Mouse (Mus musculus): ENCODE measurements around the gene Tmbim1. TPM values are rescaled to one million over a fixed set of nuclear protein-coding genes. Genes with fewer than 3 reads are reported as not detected.
"Not testable (repeated sequence)": the region's sequence is repeated elsewhere in the genome, so short reads cannot be mapped to it uniquely, and the experiment has no call there.

Gene Tmbim1
- polyA plus RNA-seq, 1 experiment from 2014 or later: 7.1 TPM

DNA sequence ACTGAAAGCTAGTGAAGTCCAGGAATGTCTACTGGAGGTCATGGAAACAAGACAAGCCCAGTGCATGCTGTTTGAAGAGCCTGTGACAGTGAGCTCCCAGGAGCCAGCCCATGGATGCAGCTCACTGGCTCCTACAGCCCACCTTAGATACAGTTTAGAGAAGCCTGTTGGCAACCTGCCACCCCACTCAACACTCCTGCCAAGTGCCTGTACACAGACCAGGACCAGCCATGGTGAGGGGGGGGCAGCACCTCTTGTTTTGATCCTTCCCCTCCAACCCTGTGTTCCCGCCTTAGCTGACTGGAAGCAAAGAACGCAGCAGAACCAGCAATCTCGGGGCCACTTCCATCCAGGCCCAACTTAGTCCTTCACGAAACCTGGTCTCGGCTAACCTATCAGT, 15.3 kb downstream of the Tmbim1 start:
- no peak overlapping the region for H3K4me3 ChIP-seq (replicated peaks)
- no peaks in the 10 kb centered on the region for H3K9me3 ChIP-seq
- no peak overlapping the region for H3K4me2 ChIP-seq (replicated peaks)
- no peak for ATAC-seq
- H3K27ac ChIP-seq: no peak overlapping the region
- peaks cover 21% of the 10 kb centered on the region for H3K4me1 ChIP-seq (replicated peaks)
- H3K9ac ChIP-seq (replicated peaks): no peak overlapping the region
- 91% methylated on average over 5 of the region's 5 CpGs for WGBS
- H3K36me3 ChIP-seq: peaks cover 33% of the 10 kb centered on the region
- H3K27me3 ChIP-seq: no peaks in the 10 kb centered on the region

DNA sequence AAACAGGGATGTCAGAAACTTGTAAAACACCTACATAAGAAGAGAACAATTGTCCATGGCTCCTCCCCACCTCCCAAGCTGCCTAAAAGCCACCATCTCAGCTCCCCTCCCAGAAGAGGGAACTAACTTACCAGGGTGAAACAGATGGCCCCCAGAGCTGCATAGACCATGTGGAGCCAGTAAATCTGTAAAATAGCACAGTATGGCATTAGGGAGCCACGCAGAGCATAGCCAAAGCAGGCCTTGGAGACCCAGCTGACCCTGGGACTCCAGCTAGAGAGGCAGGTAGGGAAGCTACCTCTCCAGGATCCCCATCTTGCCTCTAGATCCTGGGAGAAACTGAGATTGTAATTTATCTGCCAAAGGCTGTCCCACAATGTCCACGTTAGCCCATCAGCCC, 15.7 kb downstream of the Tmbim1 start:
- ATAC-seq: no peak
- Histone ChIP-seq H3K36me3 (peaks cover 33% of the 10 kb centered on the region), H3K27me3 (no peaks in the 10 kb centered on the region), H3K4me1 (replicated peaks) (peaks cover 17% of the 10 kb centered on the region), H3K4me2 (replicated peaks) (no peak overlapping the region), H3K4me3 (replicated peaks) (no peak overlapping the region), H3K27ac (no peak overlapping the region), H3K9me3 (no peaks in the 10 kb centered on the region), H3K9ac (replicated peaks) (no peak overlapping the region)
- 88% methylated on average over 2 of the region's 2 CpGs for WGBS

DNA sequence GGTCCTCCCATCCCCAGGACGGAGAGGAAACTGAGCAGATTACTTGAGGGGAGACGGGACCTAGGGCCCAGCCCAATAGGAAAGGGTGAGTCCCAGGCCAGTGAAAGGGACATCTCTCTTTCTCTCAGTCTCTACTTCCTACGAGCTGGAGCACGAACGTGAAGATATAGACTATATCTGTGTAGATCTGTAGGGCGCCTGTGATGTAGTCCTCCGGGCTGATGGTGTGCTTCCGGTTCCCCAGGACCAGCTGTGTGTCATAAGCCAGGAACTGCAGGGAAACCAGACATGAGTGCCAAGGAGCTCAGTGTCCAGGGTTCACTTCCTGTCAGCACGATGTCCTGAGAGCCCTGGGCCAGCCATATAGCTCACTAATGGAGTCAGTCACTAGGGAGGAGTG, 16.2 kb downstream of the Tmbim1 start:
- Histone ChIP-seq H3K36me3 (peaks cover 32% of the 10 kb centered on the region), H3K4me1 (replicated peaks) (peaks cover 17% of the 10 kb centered on the region), H3K4me2 (replicated peaks) (no peak overlapping the region), H3K4me3 (replicated peaks) (no peak overlapping the region), H3K9me3 (no peaks in the 10 kb centered on the region), H3K9ac (replicated peaks) (0 out of 2 replicates have a peak overlapping the region, but pooled peaks have one; percentile 14), H3K27ac (no peak overlapping the region), H3K27me3 (no peaks in the 10 kb centered on the region)
- ATAC-seq: no peak
- whole genome bisulfite sequencing: 94% methylated on average over 9 of the region's 9 CpGs

DNA sequence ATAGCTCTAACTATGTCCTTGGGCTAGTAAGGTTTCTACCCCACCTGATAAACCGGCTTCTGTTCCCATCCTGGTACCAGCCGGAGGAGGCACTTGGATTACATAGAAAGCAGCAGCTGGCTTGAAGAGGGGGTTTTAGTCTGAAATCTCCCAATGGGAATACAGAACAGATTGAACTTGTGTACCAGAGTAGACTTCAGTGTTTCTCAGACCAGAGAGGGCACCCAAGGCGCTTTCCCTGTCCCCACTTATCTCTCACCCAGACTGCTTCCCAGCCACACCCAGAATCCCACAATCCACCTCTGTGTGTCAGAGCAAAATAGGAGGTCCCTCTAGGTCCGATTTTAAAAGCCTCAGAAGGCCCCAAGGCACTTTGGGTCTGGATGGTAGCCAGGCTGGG, 17.1 kb downstream of the Tmbim1 start:
- H3K4me2 ChIP-seq (replicated peaks): no peak overlapping the region
- no peaks in the 10 kb centered on the region for H3K9me3 ChIP-seq
- H3K36me3 ChIP-seq: peaks cover 29% of the 10 kb centered on the region
- H3K4me1 ChIP-seq (replicated peaks): peaks cover 24% of the 10 kb centered on the region
- no peak overlapping the region for H3K4me3 ChIP-seq (replicated peaks)
- H3K27me3 ChIP-seq: no peaks in the 10 kb centered on the region
- H3K9ac ChIP-seq (replicated peaks): 0 out of 2 replicates have a peak overlapping the region, but pooled peaks have one; percentile 14
- no peak overlapping the region for H3K27ac ChIP-seq
- ATAC-seq: no peak
- 78% methylated on average over 4 of the region's 4 CpGs for WGBS

DNA sequence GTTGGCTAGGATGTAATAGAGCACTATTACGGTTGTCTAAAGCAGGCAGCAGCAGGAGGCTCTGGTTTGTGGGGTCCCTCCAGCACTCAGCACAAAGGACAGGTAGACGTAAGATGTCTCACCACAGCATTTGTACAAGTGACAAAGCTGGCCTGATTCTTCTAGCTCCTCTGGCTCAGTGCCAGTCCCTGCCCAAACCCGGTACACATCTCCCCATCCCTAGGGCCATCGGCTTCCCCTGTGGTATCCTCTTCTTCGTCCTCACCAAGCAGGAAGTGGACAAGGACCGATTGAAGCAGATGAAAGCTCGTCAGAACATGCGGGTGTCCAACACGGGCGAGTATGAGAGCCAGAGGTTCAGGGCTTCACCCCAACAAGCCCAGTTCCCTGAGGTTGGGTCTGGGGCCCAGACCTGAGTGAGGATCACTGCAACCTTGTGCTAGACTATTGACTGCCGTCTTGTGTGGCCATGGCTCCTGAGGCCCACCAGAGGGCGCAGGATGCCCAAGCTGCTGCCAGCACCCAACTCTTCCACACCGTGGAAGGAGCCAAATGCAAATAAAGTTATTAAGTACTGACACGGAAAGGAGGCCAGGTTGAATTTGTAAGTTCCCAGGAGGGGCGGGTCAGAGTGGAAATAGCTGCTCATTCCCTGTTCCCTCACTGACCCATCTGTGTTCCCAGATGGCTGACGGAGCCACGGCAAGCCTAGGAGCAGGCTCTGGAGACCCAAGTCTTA, 18.4 kb downstream of the Tmbim1 start:
- H3K4me3 ChIP-seq (replicated peaks); H3K9me3 ChIP-seq; H3K9ac ChIP-seq (replicated peaks); H3K27ac ChIP-seq; H3K4me2 ChIP-seq (replicated peaks); ATAC-seq; H3K27me3 ChIP-seq: not testable (repeated sequence)
- Histone ChIP-seq H3K4me1 (replicated peaks) (peaks cover 34% of the 10 kb centered on the region), H3K36me3 (peaks cover 34% of the 10 kb centered on the region)
- 60% methylated on average over 15 of the region's 17 CpGs for WGBS

DNA sequence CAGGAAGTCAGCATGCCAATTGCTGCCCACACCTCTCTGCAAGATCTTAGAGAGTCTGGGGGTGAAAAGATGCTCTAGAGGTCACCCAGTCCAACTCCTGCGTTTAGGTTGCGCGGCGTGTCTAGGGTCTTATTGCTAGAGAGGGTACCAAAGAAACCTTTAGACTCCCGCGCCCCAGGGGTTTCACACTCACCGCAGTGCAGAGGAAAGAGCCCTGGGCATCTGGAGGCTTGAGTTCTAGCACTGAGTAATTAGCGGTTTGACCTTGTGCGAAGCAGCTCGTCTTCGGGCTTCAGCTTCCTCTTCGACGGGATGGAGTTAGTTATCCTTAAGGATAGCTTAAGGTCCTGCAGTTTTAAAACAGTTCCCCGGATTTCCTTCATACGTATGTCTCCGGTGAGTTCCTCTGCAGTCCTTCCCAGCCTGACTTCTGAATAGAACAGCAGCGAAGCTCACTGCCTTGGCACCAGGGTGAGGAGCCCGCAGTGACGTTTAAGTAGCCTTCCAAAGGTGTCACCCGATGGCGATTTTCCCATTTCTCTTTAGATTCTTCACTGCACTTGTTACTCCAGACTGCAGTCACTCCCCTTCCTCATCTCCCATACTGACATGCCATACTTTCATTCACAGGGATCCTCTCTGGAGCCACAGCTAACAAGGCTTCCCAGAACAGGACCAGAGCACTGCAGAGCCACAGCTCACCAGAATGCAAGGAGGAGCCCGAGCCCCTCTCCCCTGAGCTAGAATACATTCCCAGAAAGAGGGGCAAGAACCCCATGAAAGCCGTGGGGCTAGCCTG, 20.0 kb downstream of the Tmbim1 start:
- no peaks in the 10 kb centered on the region for H3K27me3 ChIP-seq
- no peak overlapping the region for H3K27ac ChIP-seq
- H3K4me2 ChIP-seq (replicated peaks): peak overlapping the region; percentile 81
- H3K9ac ChIP-seq (replicated peaks): peak overlapping the region; percentile 78
- peak overlapping the region; percentile 74 for H3K4me3 ChIP-seq (replicated peaks)
- H3K9me3 ChIP-seq: no peaks in the 10 kb centered on the region
- H3K36me3 ChIP-seq: peaks cover 48% of the 10 kb centered on the region
- 4% methylated on average over 23 of the region's 23 CpGs for WGBS
- no peak for ATAC-seq
- peaks cover 37% of the 10 kb centered on the region for H3K4me1 ChIP-seq (replicated peaks)

DNA sequence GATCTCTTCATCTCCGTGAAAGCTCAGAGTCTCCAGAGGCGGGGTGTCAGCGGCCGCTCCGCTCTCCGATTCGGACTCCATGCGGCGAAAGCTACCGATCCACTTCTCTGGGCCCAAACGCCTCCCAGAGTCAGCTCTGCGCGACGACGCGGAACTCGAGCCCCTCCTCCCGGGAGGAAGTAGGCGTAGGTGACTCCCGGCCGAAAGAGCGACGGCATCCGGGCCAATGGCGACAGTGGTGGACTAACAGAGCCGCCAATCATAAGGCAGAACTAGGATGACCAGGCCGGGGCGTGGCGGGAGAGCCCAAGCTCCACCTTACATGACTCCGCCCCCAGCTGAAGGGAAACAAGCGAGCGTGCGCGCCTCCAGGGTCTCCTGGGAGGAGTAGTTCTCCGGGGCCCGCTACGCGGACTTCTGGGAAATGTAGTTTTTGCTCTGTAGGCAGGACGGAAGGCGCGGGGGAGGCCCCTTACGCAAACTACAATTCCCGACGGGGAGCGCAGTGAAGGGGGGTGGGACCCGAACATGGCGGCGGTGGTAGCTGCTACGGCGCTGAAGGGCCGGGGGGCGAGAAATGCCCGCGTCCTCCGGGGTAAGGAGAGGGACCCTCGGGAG, 20.8 kb downstream of the Tmbim1 start, which contains the start of the genes Aamp and Pnkd:
Aamp (minus strand) TSS at position 196 of the 618 bp plus-strand sequence.
Pnkd (plus strand) TSS at position 388 of the 618 bp plus-strand sequence.
- H3K4me2 ChIP-seq (replicated peaks): peak within 1 kb of the TSS; percentile 81
- H3K4me1 ChIP-seq (replicated peaks): peaks cover 37% of the 10 kb centered on the region
- H3K27ac ChIP-seq: peak within 1 kb of the TSS; percentile 64
- under 1% methylated on average over 56 of the region's 56 CpGs for WGBS
- peaks cover 50% of the 10 kb centered on the region for H3K36me3 ChIP-seq
- peak within 1 kb of the TSS; percentile 78 for H3K9ac ChIP-seq (replicated peaks)
- no peaks in the 10 kb centered on the region for H3K27me3 ChIP-seq
- no peaks in the 10 kb centered on the region for H3K9me3 ChIP-seq
- peak; percentile 98 for ATAC-seq
- H3K4me3 ChIP-seq (replicated peaks): peak within 1 kb of the TSS; percentile 74

DNA sequence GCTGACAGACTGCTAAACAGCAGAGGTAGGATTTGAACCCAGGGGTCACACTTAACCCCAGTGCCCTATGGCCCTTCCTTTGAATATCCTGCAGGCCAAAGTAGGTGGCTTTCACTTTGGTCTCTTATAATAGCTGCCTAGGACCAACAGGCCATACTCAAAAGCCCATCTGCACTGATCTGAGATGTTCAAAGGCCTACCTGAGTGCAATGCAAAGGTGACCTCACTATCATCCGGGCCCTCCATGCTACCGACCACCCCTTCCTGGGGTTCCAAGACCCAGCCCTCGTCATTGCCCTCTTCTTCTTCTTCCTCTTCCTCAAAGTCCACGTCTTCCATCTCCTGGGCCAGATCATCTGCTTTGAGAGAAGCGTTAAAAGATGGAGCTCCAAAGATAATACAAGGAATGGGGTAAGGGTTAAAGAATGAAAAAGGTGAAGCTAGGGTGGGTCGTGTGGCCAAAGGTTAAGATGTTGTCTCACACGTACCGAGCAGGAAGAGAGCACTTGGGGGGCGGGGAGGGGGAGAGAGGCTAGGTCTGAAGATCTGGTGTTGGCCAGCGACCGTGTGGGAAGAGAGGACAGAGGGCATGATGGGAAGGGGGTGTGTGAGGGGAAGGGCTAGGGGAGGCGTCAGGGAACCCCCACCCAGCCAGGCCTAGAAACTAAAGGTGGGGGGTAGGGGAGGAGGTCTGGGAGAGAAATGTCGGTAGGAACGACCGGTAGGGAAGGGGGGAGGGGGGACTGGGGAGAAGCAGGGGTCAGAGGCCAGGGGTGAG, 21.5 kb downstream of the Tmbim1 start:
- H3K36me3 ChIP-seq: peaks cover 50% of the 10 kb centered on the region
- 15% methylated on average over 15 of the region's 15 CpGs for WGBS
- peak; percentile 38 for ATAC-seq

DNA sequence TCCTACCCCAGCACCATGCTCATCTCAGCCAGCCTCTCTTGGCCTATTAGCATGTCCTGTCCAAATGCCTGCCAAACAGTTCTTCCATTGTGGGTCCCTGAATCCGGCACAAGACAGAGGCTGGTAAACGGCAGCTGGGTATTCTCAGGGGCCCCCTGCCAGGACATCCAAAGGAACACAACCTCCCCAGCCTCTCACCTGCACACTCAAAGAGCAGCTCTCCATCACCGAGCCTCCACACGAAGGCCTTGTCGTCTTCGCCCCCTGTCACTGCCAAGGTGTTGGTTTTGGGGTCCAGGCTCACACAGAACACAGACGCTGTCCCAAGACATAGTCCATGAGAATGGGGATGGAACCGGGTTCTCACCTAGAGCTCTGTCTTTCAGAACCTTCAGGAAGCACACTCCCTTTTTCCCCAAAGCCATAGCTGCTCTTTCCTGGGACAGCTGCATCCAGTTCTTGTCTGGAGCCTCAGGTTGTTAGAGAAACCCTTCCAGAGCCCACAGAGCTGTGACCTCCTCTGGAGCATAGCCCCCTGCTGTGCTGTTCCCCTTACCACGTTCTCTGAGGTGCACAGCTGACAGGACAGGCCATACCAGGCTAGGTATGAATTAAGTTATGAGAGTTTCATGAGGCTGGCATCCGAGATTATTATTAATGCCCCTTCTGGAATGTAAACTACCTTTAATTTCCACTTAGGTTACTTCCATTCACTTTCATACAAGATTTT, 22.4 kb downstream of the Tmbim1 start:
- WGBS: 89% methylated on average over 10 of the region's 10 CpGs
- H3K27me3 ChIP-seq: no peaks in the 10 kb centered on the region
- peak overlapping the region; percentile 74; the same call in 1 of the 2 replicates for H3K4me3 ChIP-seq (replicated peaks)
- peak overlapping the region; percentile 71 for H3K4me2 ChIP-seq (replicated peaks)
- peaks cover 49% of the 10 kb centered on the region for H3K36me3 ChIP-seq
- peaks cover 37% of the 10 kb centered on the region for H3K4me1 ChIP-seq (replicated peaks)
- H3K9ac ChIP-seq (replicated peaks): no peak overlapping the region
- H3K9me3 ChIP-seq: no peaks in the 10 kb centered on the region
- no peak overlapping the region for H3K27ac ChIP-seq
- no peak for ATAC-seq

More for the DNA sequence above, 21.5 kb downstream of the Tmbim1 start:
- peak overlapping the region; percentile 74 for H3K4me3 ChIP-seq (replicated peaks)
- peaks cover 37% of the 10 kb centered on the region for H3K4me1 ChIP-seq (replicated peaks)
- H3K27ac ChIP-seq: peak overlapping the region; percentile 64
- no peaks in the 10 kb centered on the region for H3K9me3 ChIP-seq
- peak overlapping the region; percentile 71 for H3K4me2 ChIP-seq (replicated peaks)
- H3K27me3 ChIP-seq: no peaks in the 10 kb centered on the region
- peak overlapping the region; percentile 74 for H3K9ac ChIP-seq (replicated peaks)

DNA sequence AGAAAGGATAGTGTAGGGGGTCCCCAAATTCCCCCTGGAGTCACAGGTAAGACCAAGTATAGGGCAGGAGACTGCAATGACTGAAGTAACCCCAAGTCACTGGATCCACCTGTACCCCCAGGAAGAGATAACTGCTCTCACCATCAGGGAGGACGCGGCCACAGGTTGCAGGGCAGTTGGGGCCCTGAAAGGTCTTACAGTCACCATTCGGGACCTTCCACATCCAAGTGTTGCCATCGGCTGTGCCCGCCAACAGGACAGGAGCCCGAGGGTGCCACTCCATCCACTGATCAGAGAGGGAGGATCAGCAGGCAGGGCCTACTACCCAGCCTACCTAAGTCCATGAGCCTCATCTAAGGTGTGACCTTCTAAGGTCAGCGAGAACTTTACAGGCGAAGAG, 23.5 kb downstream of the Tmbim1 start:
- WGBS: 96% methylated on average over 8 of the region's 8 CpGs
- no peak overlapping the region for H3K4me2 ChIP-seq (replicated peaks)
- no peak for ATAC-seq
- no peak overlapping the region for H3K4me3 ChIP-seq (replicated peaks)
- peaks cover 49% of the 10 kb centered on the region for H3K36me3 ChIP-seq
- H3K27me3 ChIP-seq: no peaks in the 10 kb centered on the region
- H3K27ac ChIP-seq: no peak overlapping the region
- H3K9ac ChIP-seq (replicated peaks): no peak overlapping the region
- H3K9me3 ChIP-seq: no peaks in the 10 kb centered on the region
- peaks cover 37% of the 10 kb centered on the region for H3K4me1 ChIP-seq (replicated peaks)

DNA sequence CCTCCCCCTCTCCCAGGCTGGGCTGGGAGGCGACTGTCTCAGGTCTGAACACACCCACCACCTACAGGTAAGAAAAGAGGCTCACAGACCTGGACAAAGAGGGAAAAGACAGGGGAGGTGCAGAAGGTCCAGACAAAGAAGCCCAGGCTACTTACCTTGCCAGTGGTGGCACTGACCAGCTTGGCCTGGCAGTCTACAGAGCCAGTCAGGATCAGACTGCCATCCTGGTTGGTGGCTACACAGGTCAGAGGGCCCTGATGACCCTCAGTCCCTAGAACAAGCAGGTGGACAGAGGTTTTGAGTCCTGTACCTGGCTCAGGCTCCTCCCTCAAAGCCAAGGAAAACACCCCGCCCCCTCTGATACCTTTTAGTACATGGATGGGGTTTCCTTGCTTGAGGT, 24.1 kb downstream of the Tmbim1 start:
- Histone ChIP-seq H3K27me3 (no peaks in the 10 kb centered on the region), H3K4me3 (replicated peaks) (no peak overlapping the region), H3K36me3 (peaks cover 49% of the 10 kb centered on the region), H3K4me2 (replicated peaks) (no peak overlapping the region), H3K9me3 (no peaks in the 10 kb centered on the region), H3K27ac (no peak overlapping the region), H3K4me1 (replicated peaks) (peaks cover 32% of the 10 kb centered on the region), H3K9ac (replicated peaks) (no peak overlapping the region)
- ATAC-seq: no peak
- WGBS: 100% methylated on average over 2 of the region's 2 CpGs
